In genomic region chr3:134145935-134146334, GRCm38 (mm10) we compare ENCODE assay signal across 10 mouse cellular contexts.
DNase-seq lines count a peak whose midpoint lies in the region; ATAC-seq and TF ChIP-seq lines count a peak whose summit lies in the region.
"Had no signal": no experiment of that assay in that cellular context is flagged by ENCODE, and none has a peak within 500 bp of the region (broad histone marks: within the 10 kb centered on the region; RNA-seq: fewer than 3 reads in every experiment).

No protein-coding gene starts in this region.

- no peak overlapping the region for H3K27ac ChIP-seq in hindbrain, embryonic 13.5 days
- peak overlapping the region; percentile 73 for H3K27ac ChIP-seq in midbrain, embryonic 14.5 days (replicated peaks; ENCODE audit: low read depth, low read length)
- H3K27ac ChIP-seq in stomach, postnatal 0 days (replicated peaks), result no peak overlapping the region
- H3K27ac ChIP-seq: liver, embryonic 14.5 days had no signal

- H3K4me3 ChIP-seq in hindbrain, embryonic 13.5 days, result no peak overlapping the region
- H3K4me3 ChIP-seq in midbrain, embryonic 14.5 days (replicated peaks; ENCODE audit: low read depth, low read length), result no peak overlapping the region
- H3K4me3 ChIP-seq in stomach, postnatal 0 days (ENCODE audit: low read depth, low read length), result no peak overlapping the region

- peak; percentile 7 for DNase-seq in embryo, embryonic 9.5 days (ENCODE audit: extremely low spot score)
- no peak for DNase-seq in embryo, embryonic 10 days (ENCODE audit: low spot score)
- DNase-seq in brain, embryonic 14.5 days (ENCODE audit: low read depth), result peak; percentile 41
- peak; percentile 45 for DNase-seq in midbrain, embryonic 14.5 days
- DNase-seq in stomach, postnatal 0 days (ENCODE audit: low spot score), result no peak
- no peak for DNase-seq in heart, adult 11 months
- DNase-seq in kidney, adult 9 months, result no peak

- peaks cover 11% of the 10 kb centered on the region for H3K4me1 ChIP-seq in hindbrain, embryonic 13.5 days (replicated peaks)
- H3K4me1 ChIP-seq in midbrain, embryonic 14.5 days (ENCODE audit: control insufficient read depth, insufficient read depth, low read length), result peaks cover 16% of the 10 kb centered on the region
- H3K4me1 ChIP-seq in stomach, postnatal 0 days (replicated peaks; ENCODE audit: control insufficient read depth, insufficient read depth), result 0 out of 2 replicates have a peak, but pooled peaks cover 3% of the 10 kb centered on the region

- no peaks in the 10 kb centered on the region for H3K27me3 ChIP-seq in hindbrain, embryonic 13.5 days
- H3K27me3 ChIP-seq in midbrain, embryonic 14.5 days (ENCODE audit: control insufficient read depth, insufficient read depth, low read length), result no peaks in the 10 kb centered on the region
- no peaks in the 10 kb centered on the region for H3K27me3 ChIP-seq in stomach, postnatal 0 days (ENCODE audit: control insufficient read depth, insufficient read depth, low read length)
- H3K27me3 ChIP-seq: heart, embryonic 13.5 days had no signal

- H3K4me2 ChIP-seq in hindbrain, embryonic 13.5 days, result no peak overlapping the region
- H3K4me2 ChIP-seq in midbrain, embryonic 14.5 days (ENCODE audit: low read length), result peak overlapping the region; percentile 54
- no peak overlapping the region for H3K4me2 ChIP-seq in stomach, postnatal 0 days (replicated peaks; ENCODE audit: low read depth)

- no peaks in the 10 kb centered on the region for H3K9me3 ChIP-seq in hindbrain, embryonic 13.5 days
- no peaks in the 10 kb centered on the region for H3K9me3 ChIP-seq in midbrain, embryonic 14.5 days (ENCODE audit: control insufficient read depth, low read length)
- H3K9me3 ChIP-seq in stomach, postnatal 0 days (ENCODE audit: control insufficient read depth, low read length), result no peaks in the 10 kb centered on the region
- H3K9me3 ChIP-seq: heart, embryonic 13.5 days had no signal

- H3K36me3 ChIP-seq in hindbrain, embryonic 13.5 days, result no peaks in the 10 kb centered on the region
- H3K36me3 ChIP-seq in midbrain, embryonic 14.5 days (ENCODE audit: control insufficient read depth, insufficient read depth, low read length), result no peaks in the 10 kb centered on the region
- H3K36me3 ChIP-seq in stomach, postnatal 0 days (ENCODE audit: control insufficient read depth, insufficient read depth, low read length), result no peaks in the 10 kb centered on the region
- H3K36me3 ChIP-seq: heart, embryonic 13.5 days had no signal

- no peak overlapping the region for H3K9ac ChIP-seq in hindbrain, embryonic 13.5 days
- H3K9ac ChIP-seq in midbrain, embryonic 14.5 days (replicated peaks; ENCODE audit: low read length), result no peak overlapping the region
- H3K9ac ChIP-seq in stomach, postnatal 0 days (ENCODE audit: low read length), result no peak overlapping the region
- H3K9ac ChIP-seq: liver, embryonic 14.5 days had no signal

- ATAC-seq in hindbrain, embryonic 13.5 days (ENCODE audit: low FRiP score), result peak; percentile 70
- no peak for ATAC-seq in midbrain, embryonic 14.5 days (ENCODE audit: low FRiP score, low TSS enrichment)
- ATAC-seq in stomach, postnatal 0 days (ENCODE audit: low FRiP score, low TSS enrichment), result no peak

- WGBS in hindbrain, embryonic 13.5 days, result 81% methylated on average over 3 of the region's 3 CpGs
- 61% methylated on average over 3 of the region's 3 CpGs for WGBS in midbrain, embryonic 14.5 days
- WGBS in stomach, postnatal 0 days, result 82% methylated on average over 3 of the region's 3 CpGs

- TF ChIP-seq EP300 in stomach, postnatal 0 days (optimal IDR thresholded peaks at IDR 0.05), result no peak

- no peak for TF ChIP-seq CTCF in brain, embryonic 14.5 days (IDR thresholded peaks at IDR 0.05; ENCODE audit: borderline replicate concordance, extremely low read depth, insufficient read depth, insufficient read length)
- no peak for TF ChIP-seq CTCF in stomach, postnatal 0 days (IDR thresholded peaks at IDR 0.05; ENCODE audit: low read depth)

- TF ChIP-seq POLR2A in brain, embryonic 14.5 days (IDR thresholded peaks at IDR 0.05; ENCODE audit: borderline replicate concordance, extremely low read depth, insufficient read depth, insufficient read length, poor library complexity, severe bottlenecking), result no peak

Comparison
In these comparisons a context has a peak if more than half of its experiments do, and no peak if none do; other contexts are left out.
1. DNase-seq: peak in embryo, embryonic 9.5 days (single experiment), brain, embryonic 14.5 days (single experiment) and midbrain, embryonic 14.5 days (single experiment); none in embryo, embryonic 10 days (single experiment), stomach, postnatal 0 days (single experiment), heart, adult 11 months (single experiment) and kidney, adult 9 months (single experiment).